Mouse (Mus musculus): ENCODE data around the gene Gna11.

Gna11 gene

GRCm38 (mm10) chr10:81543633-81544032 lies 1.4 kb downstream of the Gna11 start:
- no peak for DNase-seq (ENCODE audit: inconsistent age in 2 of 2, low spot score in 1 of 2)

DNA sequence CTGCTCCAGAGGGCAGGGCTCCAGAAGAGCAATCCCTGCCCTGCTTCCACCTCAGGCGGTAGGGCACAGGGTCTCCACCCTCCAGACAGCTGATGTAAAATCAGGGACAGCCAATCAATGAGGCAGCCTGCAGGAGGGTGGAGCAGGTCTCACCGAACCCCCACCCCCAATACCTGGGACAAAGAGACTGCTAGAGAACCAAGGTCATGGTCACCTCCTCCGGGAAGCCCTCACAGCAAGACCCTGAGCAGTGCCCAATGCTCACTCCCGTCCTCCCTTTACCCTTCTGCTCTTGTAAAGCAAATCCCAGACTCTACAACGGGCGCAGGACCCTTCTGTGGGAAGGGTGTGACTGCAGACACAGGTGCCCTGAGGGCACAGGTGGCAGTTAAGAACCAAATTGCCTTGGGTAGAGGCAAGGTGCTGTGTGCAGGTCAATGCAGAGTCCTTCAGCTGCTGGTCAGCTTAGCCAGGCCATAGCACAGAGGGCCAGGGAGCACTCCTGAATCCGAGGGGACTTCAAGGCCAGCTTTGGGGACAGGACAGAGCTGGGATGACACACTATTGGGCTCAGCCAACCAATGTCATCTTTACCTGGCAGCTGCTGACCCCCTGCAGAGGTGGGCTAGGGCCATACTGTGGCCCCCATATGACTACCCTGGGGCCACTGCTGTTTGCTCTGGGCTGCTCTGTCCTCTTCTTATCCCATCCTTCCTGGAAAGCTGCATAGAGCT lies 2.1 kb downstream of the Gna11 start:
- no peak for DNase-seq (ENCODE audit: inconsistent age in 2 of 2, low spot score in 1 of 2)

DNA sequence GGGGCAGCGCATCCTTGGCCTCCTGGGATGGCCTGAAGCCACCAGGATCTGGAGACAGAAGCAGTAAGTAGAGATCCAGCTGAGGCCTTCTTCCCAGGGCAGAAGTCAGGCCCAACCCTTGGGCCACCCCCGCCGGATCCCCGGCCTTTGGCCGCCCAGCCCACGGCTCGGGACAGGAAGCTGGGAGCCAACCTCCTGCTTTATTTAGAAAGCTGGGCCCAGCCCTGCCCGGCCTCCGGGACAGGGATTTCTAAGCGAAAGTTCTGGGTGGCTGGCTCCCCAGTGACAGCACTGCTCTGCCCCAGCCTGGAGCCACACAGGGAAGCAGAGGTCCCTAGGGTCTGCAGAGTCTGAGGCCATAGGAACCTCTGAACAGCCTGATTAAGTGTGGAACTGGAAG lies 3.2 kb downstream of the Gna11 start:
- DNase-seq (ENCODE audit: inconsistent age in 2 of 2, low spot score in 1 of 2), result peak; percentile 70 to 78

- DNase-seq (ENCODE audit: inconsistent age in 2 of 2, low spot score in 1 of 2), result no peak
Measured at GRCm38 (mm10) chr10:81541363-81541762, 3.6 kb downstream of the Gna11 start.

GRCm38 (mm10) chr10:81538321-81539048 lies 6.5 kb downstream of the Gna11 start:
- DNase-seq (ENCODE audit: inconsistent age in 2 of 2, low spot score in 1 of 2), result no peak

- DNase-seq (ENCODE audit: inconsistent age in 2 of 2, low spot score in 1 of 2), result no peak
Measured at GRCm38 (mm10) chr10:81537429-81537828, 7.6 kb downstream of the Gna11 start.

DNA sequence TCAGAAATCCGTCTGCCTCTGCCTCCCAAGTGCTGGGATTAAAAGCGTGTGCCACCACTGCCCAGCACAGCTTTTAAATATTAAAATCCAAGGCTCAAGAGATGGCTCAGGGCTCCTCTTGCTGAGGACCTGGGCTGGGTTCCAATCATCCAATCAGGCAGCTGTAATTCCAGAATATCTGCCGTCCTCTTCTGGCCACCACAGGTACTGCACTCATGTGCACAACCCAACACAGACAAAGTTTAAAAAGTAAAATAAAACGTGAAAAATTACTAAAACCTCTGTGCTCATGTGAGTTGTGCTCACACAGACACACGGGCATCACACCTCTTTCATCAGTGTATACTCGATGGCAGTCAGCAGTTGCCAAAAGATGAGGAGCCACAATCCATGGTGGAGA lies 8.3 kb downstream of the Gna11 start:
- no peak for DNase-seq (ENCODE audit: inconsistent age in 2 of 2, low spot score in 1 of 2)

- DNase-seq (ENCODE audit: inconsistent age in 2 of 2, low spot score in 1 of 2), result no peak
Measured at GRCm38 (mm10) chr10:81534826-81535225, 10.2 kb downstream of the Gna11 start.

GRCm38 (mm10) chr10:81526779-81527178 lies 18.2 kb downstream of the Gna11 start:
- DNase-seq (ENCODE audit: inconsistent age in 2 of 2, low spot score in 1 of 2), result peak; percentile 80 to 95

GRCm38 (mm10) chr10:81525017-81525694 lies 19.8 kb downstream of the Gna11 start:
- DNase-seq (ENCODE audit: inconsistent age in 2 of 2, low spot score in 1 of 2), result no peak

DNA sequence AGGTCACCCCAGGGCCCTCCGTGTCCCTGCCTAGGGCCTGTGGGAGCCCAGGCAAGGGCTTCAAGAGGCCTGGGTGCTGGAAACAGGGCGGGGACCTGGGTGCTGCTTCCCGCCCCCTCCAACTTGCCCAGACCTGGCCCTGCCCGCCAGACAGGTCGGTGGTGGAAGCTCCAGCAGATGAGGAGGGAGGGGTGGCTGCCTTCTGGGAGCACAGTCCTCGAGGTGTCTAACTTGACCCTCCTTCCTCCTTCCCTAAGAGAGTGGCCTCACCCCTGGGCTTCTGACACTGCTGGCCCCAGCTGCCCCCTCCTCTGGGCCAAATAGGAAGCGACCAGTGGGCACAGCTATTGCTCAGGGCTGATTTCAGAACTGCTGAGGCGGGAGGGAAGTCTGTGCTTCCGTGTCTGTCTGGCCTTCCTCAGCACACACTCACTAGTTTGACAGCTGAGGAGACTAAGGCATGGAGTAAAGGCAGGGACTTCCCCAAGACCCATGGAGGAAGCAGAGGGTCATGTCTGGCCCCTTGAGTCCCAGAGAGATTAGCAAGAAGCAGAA lies 20.9 kb downstream of the Gna11 start, which contains the start of gene Gna15:
Gene Gna15, minus strand, starts transcription at position 175 of the 555 bp plus-strand sequence.
- no peak for DNase-seq (ENCODE audit: inconsistent age in 2 of 2, low spot score in 1 of 2)

DNA sequence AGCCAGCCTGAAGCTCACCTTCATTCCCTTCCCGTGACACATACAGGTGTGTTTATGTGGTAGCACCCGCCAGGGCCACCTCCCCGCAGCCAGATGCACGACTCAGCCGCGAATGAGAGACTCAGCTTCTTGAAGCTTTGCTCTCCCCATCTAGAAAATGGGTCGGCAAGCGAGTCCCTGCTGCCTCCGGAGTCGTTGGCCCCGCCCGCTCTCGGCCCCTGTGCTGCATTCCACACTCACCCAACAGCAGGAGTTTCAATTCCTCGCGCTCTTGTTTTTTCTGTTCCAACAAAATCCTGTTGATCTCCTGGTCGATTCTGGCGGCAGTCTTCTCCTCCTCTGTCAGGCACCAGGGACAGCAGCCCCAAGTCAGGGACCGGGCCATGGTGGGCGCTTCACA lies 21.4 kb downstream of the Gna11 start:
- DNase-seq (ENCODE audit: inconsistent age in 2 of 2, low spot score in 1 of 2), result no peak

DNA sequence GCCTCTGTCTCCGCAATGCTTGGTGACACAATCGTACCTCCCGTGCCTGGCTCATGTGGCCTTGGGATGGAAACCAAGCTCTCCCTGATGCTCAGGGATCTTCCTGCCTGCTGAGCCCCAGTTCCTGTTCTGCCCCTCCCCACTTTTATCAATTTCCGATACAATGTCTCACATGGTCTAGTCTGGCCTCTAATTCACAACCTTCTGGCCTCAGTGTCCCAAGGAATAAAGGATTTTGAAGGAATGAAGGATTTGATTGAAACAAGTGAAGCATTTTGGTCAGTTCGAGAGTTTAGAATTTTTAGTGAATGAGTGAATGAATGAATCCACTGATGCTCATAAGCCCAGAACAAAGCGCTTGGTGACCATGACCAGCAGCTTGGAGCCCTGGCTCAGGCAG lies 21.8 kb downstream of the Gna11 start:
- DNase-seq (ENCODE audit: inconsistent age in 2 of 2, low spot score in 1 of 2), result no peak

DNA sequence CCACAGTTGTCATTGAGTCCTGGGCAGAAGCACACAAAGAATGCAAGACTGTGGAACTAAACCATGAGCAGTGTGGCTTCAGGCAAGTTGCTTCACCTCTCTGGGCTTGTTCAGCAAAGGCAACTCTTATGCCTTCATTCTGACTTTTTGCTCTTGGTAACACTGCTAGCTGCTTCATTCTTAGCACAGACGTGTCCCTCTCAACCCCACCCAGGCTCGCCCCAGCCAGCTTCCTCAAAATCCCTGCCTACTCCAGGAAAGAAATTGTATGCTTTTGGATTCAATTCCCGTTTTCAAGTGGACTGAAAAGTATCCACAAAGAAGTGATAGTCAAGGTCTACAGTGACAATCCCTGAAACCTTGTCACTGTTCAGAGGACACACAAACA lies 25.0 kb downstream of the Gna11 start:
- no peak for DNase-seq (ENCODE audit: inconsistent age in 2 of 2, low spot score in 1 of 2)

DNA sequence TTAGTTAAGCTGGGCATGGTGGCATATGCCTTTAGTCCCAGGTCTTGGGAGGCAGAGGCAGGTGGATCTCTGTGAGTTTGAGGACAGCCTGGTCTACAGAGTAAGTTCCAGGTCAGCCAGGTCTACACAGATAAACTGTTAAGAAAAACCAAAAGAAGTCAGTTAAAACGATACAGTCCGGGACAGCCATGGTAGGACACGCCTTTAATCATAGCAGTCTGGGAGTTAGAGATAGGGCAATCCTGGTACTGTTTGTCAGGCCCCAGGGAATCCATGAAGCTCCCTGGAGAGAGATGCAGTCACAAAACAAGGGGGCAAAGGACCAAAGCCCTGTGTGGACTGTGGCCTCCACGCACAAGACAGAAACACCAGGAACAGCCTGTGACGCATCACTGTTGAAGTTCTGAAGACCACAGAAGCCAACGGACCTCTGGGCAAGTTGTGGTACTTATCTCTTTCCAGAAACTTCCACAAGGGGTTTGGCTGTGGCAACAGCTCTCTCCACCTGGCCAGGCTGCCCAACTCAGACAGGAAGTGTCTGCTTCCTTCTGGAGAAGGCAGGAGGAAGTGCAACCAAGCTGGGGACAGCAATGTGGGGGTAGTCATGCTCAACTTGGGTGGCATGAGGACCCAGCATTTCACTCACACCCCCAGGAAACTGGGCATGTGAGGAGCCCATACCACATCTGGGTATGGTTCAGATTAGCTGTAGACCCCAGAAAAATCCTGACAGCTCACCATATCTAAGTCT lies 25.6 kb downstream of the Gna11 start:
- DNase-seq (ENCODE audit: inconsistent age in 2 of 2, low spot score in 1 of 2), result no peak

DNA sequence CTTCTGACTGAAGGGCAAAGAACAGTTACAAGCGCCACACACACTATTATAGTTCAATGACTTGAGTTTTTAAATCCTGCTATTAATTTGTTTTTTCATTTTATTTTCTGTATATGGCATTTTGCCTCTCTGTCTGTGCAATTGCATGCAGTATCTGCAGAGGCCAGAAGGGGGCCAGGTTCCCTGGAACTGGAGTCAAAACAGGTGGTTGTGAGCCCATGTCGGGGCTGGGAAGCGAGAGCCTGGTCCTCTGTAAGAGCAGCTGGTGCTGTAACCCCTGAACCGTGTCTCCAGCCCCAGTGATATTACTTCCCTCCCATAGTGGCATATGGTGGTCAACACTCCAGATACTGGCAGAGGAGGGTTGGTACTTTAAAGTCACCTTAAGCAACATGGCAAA lies 26.4 kb downstream of the Gna11 start:
- peak; percentile 62 to 88 for DNase-seq (ENCODE audit: inconsistent age in 2 of 2, low spot score in 1 of 2)

DNA sequence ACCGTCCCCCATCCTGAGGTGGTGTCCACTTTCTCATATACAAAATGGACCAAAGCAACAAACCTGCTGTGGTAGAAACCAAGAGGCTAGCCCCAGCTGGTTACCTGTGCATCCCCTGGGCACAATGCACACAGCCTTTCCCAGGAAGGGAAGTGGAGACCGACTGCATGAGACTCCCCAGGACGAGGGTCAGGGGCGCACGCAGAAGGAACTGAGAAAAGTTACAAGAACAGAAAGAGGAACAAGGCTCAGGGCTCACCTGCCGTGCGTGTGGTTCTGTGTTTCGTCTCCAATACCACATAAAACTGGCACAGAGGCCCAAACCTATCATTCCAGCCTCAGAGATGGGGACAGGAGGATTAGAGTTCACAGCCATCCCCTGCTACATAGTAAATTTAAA lies 27.8 kb downstream of the Gna11 start:
- DNase-seq (ENCODE audit: inconsistent age in 2 of 2, low spot score in 1 of 2), result no peak

GRCm38 (mm10) chr10:81513798-81514197 lies 31.2 kb downstream of the Gna11 start:
- no peak for DNase-seq (ENCODE audit: inconsistent age in 2 of 2, low spot score in 1 of 2)

GRCm38 (mm10) chr10:81510246-81510810 lies 34.7 kb downstream of the Gna11 start:
- no peak for DNase-seq (ENCODE audit: inconsistent age in 2 of 2, low spot score in 1 of 2)

GRCm38 (mm10) chr10:81507691-81508489 lies 37.1 kb downstream of the Gna11 start:
- no peak for DNase-seq (ENCODE audit: inconsistent age in 2 of 2, low spot score in 1 of 2)
